Mouse (Mus musculus): Measurements from ENCODE around the gene Dpy30. TPM values are rescaled to one million over a fixed set of nuclear protein-coding genes. Genes with fewer than 3 reads are reported as not detected.

Dpy30 gene
- polyA plus RNA-seq, 2 experiments = 104 to 145 TPM

DNA sequence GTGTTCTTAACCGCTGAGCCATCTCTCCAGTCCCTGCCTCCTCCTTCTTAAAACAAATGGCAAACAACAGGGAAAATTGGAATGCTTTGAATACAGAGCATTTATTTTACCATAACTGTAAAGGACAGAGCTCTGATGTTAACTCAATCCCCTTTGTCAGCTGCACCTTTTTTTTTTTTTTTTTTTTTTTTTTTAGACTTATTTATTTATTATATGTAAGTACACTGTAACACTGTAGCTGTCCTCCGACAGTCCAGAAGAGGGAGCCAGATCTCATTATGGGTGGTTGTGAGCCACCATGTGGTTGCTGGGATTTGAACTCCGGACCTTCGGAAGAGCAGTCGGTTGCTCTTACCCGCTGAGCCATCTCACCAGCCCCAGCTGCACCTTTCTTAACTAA lies 5.0 kb downstream of the Dpy30 start:
- DNase-seq (ENCODE audit: low read depth in 3 of 3, low spot score in 3 of 3) (no peak), ATAC-seq (ENCODE audit: insufficient read depth) (no peak)
- Histone ChIP-seq H3K27me3 (ENCODE audit: control insufficient read depth, insufficient read depth, low read length) (no peaks in the 10 kb centered on the region), H3K36me3 (replicated peaks; ENCODE audit: control insufficient read depth, insufficient read depth, low read depth) (no peaks in the 10 kb centered on the region; the same call in 1 of the 2 replicates), H3K4me3 (ENCODE audit: insufficient read depth in 1 of 2, low read depth in 2 of 2, low read length in 2 of 2) (no peak overlapping the region), H3K9ac (replicated peaks) (no peak overlapping the region), H3K27ac (no peak overlapping the region), H3K4me1 (replicated peaks; ENCODE audit: control insufficient read depth in 2 of 2, insufficient read depth in 2 of 2, low read length in 1 of 2) (peaks cover 8% of the 10 kb centered on the region in 2 experiments), H3K9me3 (ENCODE audit: control insufficient read depth, low read length) (no peaks in the 10 kb centered on the region), H3K4me2 (ENCODE audit: low read depth) (no peak overlapping the region)
- TF ChIP-seq EP300 (IDR thresholded peaks at IDR 0.05; ENCODE audit: low read depth) (no peak), CTCF (IDR thresholded peaks at IDR 0.05; ENCODE audit: low read depth) (peak; percentile 38)
- 84% methylated on average over 6 of the region's 6 CpGs for WGBS (ENCODE audit: insufficient replicate concordance)

DNA sequence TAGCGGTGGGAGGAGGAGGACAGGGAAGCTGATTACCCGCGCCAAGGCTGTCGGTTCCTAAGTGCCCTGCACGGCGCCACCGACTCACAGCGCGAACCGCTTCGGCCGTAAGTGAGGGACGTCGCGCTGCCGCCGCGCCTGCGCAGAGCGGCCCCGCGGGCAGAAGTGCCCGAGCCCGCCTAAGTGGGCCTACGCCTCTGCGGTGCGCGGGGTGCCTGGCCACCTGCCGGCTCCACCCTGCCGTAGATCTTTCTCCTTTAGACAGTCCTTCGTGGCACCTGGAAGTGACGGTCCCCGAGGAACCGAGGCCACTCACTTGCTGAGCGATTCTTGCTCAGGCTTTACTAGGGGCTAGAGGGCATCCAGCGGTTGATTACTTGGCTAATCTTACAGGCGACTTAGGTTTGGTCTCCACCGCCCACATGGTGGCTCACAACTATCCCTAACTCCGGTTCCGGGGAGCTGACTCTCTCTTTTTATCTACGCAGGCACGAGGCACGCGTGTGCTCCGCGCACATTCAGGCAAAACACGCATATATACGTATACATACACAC lies 7.4 kb downstream of the Dpy30 start:
- peak overlapping the region; percentile 90 for H3K4me2 ChIP-seq (ENCODE audit: low read depth)
- peaks cover 4% of the 10 kb centered on the region for H3K36me3 ChIP-seq (replicated peaks; ENCODE audit: control insufficient read depth, insufficient read depth, low read depth)
- peak; percentile 74 to 77 (median 75) for DNase-seq (ENCODE audit: low read depth in 3 of 3, low spot score in 3 of 3)
- peak overlapping the region; percentile 70 to 87 for H3K4me3 ChIP-seq (ENCODE audit: insufficient read depth in 1 of 2, low read depth in 2 of 2, low read length in 2 of 2)
- under 1% methylated on average over 48 of the region's 48 CpGs for WGBS (ENCODE audit: insufficient replicate concordance)
- TF ChIP-seq CTCF (IDR thresholded peaks at IDR 0.05; ENCODE audit: low read depth) = peak; percentile 49
- TF ChIP-seq EP300 (IDR thresholded peaks at IDR 0.05; ENCODE audit: low read depth) = no peak
- peak overlapping the region; percentile 90 for H3K27ac ChIP-seq
- H3K9ac ChIP-seq (replicated peaks) = peak overlapping the region; percentile 90
- ATAC-seq (ENCODE audit: insufficient read depth) = peak; percentile 96
- H3K9me3 ChIP-seq (ENCODE audit: control insufficient read depth, low read length) = no peaks in the 10 kb centered on the region
- no peaks in the 10 kb centered on the region for H3K27me3 ChIP-seq (ENCODE audit: control insufficient read depth, insufficient read depth, low read length)
- peaks cover 8% of the 10 kb centered on the region in 2 experiments for H3K4me1 ChIP-seq (replicated peaks; ENCODE audit: control insufficient read depth in 2 of 2, insufficient read depth in 2 of 2, low read length in 1 of 2)

- DNase-seq (ENCODE audit: low read depth in 3 of 3, low spot score in 3 of 3) = no peak
- Histone ChIP-seq H3K9ac (replicated peaks) (peak overlapping the region; percentile 90), H3K36me3 (replicated peaks; ENCODE audit: control insufficient read depth, insufficient read depth, low read depth) (peaks cover 4% of the 10 kb centered on the region), H3K27ac (peak overlapping the region; percentile 90), H3K27me3 (ENCODE audit: control insufficient read depth, insufficient read depth, low read length) (no peaks in the 10 kb centered on the region), H3K4me1 (replicated peaks; ENCODE audit: control insufficient read depth in 2 of 2, insufficient read depth in 2 of 2, low read length in 1 of 2) (peaks cover 8% of the 10 kb centered on the region in 2 experiments), H3K4me2 (ENCODE audit: low read depth) (peak overlapping the region; percentile 90), H3K9me3 (ENCODE audit: control insufficient read depth, low read length) (no peaks in the 10 kb centered on the region), H3K4me3 (ENCODE audit: insufficient read depth in 1 of 2, low read depth in 2 of 2, low read length in 2 of 2) (peak overlapping the region; percentile 70 to 87)
- TF ChIP-seq EP300 (IDR thresholded peaks at IDR 0.05; ENCODE audit: low read depth) (no peak), CTCF (IDR thresholded peaks at IDR 0.05; ENCODE audit: low read depth) (no peak)
- peak; percentile 80 for ATAC-seq (ENCODE audit: insufficient read depth)
- WGBS (ENCODE audit: insufficient replicate concordance) = under 1% methylated on average over 45 of the region's 45 CpGs
These were observed 8.1 kb downstream of the Dpy30 start for GRCm38 (mm10) chr17:74315445-74316308.

- no peak overlapping the region for H3K4me3 ChIP-seq (ENCODE audit: insufficient read depth in 1 of 2, low read depth in 2 of 2, low read length in 2 of 2)
- no peaks in the 10 kb centered on the region for H3K9me3 ChIP-seq (ENCODE audit: control insufficient read depth, low read length)
- DNase-seq (ENCODE audit: low read depth in 3 of 3, low spot score in 3 of 3) (no peak), ATAC-seq (ENCODE audit: insufficient read depth) (no peak)
- no peak for TF ChIP-seq EP300 (IDR thresholded peaks at IDR 0.05; ENCODE audit: low read depth)
- TF ChIP-seq CTCF (IDR thresholded peaks at IDR 0.05; ENCODE audit: low read depth) = no peak
- peaks cover 7 to 11% of the 10 kb centered on the region in 2 experiments for H3K4me1 ChIP-seq (replicated peaks; ENCODE audit: control insufficient read depth in 2 of 2, insufficient read depth in 2 of 2, low read length in 1 of 2)
- no peak overlapping the region for H3K9ac ChIP-seq (replicated peaks)
- H3K27me3 ChIP-seq (ENCODE audit: control insufficient read depth, insufficient read depth, low read length) = no peaks in the 10 kb centered on the region
- H3K36me3 ChIP-seq (replicated peaks; ENCODE audit: control insufficient read depth, insufficient read depth, low read depth) = peaks cover 36% of the 10 kb centered on the region
- no peak overlapping the region for H3K27ac ChIP-seq
- H3K4me2 ChIP-seq (ENCODE audit: low read depth) = no peak overlapping the region
- WGBS (ENCODE audit: insufficient replicate concordance) = 68% methylated on average over 1 of the region's 1 CpGs
These were observed 17.7 kb downstream of the Dpy30 start for GRCm38 (mm10) chr17:74306021-74306420.

- DNase-seq (ENCODE audit: low read depth in 3 of 3, low spot score in 3 of 3) = no peak
These were observed 18.1 kb downstream of the Dpy30 start for GRCm38 (mm10) chr17:74305616-74306015.

More at GRCm38 (mm10) chr17:74305616-74306015, 18.1 kb downstream of the Dpy30 start:
- Histone ChIP-seq H3K36me3 (replicated peaks; ENCODE audit: control insufficient read depth, insufficient read depth, low read depth) (peaks cover 36% of the 10 kb centered on the region), H3K9me3 (ENCODE audit: control insufficient read depth, low read length) (no peaks in the 10 kb centered on the region), H3K27ac (no peak overlapping the region), H3K4me1 (replicated peaks; ENCODE audit: control insufficient read depth in 2 of 2, insufficient read depth in 2 of 2, low read length in 1 of 2) (peaks cover 7 to 11% of the 10 kb centered on the region in 2 experiments), H3K4me3 (ENCODE audit: insufficient read depth in 1 of 2, low read depth in 2 of 2, low read length in 2 of 2) (no peak overlapping the region), H3K4me2 (ENCODE audit: low read depth) (no peak overlapping the region), H3K9ac (replicated peaks) (no peak overlapping the region), H3K27me3 (ENCODE audit: control insufficient read depth, insufficient read depth, low read length) (no peaks in the 10 kb centered on the region)
- no peak for TF ChIP-seq EP300 (IDR thresholded peaks at IDR 0.05; ENCODE audit: low read depth)
- no peak for TF ChIP-seq CTCF (IDR thresholded peaks at IDR 0.05; ENCODE audit: low read depth)
- no peak for ATAC-seq (ENCODE audit: insufficient read depth)
- 91% methylated on average over 4 of the region's 4 CpGs for WGBS (ENCODE audit: insufficient replicate concordance)

All from liver, embryonic 14.5 days (tissue).